Mouse (Mus musculus) urinary bladder, adult 2 months (tissue): ENCODE data around the gene Zw10. TPM values are rescaled to one million over a fixed set of nuclear protein-coding genes. Genes with fewer than 3 reads are reported as not detected.

Experiments
- DNase-seq: peaks from one replicate; pipeline ENCODE4 v3.0.0; 2022; ENCODE audit warnings: low spot score
- polyA plus RNA-seq: library from polyadenylated mRNA; depleted of rRNA; stranded (reverse); fragments of >200 nt; gene quantifications from 2 replicates; pipeline ENCODE4 v1.2.3, GENCODE M21; 2012; rRNA removed

The Zw10 gene
- 18.8 and 23.6 TPM in 2 replicates for polyA plus RNA-seq

DNA sequence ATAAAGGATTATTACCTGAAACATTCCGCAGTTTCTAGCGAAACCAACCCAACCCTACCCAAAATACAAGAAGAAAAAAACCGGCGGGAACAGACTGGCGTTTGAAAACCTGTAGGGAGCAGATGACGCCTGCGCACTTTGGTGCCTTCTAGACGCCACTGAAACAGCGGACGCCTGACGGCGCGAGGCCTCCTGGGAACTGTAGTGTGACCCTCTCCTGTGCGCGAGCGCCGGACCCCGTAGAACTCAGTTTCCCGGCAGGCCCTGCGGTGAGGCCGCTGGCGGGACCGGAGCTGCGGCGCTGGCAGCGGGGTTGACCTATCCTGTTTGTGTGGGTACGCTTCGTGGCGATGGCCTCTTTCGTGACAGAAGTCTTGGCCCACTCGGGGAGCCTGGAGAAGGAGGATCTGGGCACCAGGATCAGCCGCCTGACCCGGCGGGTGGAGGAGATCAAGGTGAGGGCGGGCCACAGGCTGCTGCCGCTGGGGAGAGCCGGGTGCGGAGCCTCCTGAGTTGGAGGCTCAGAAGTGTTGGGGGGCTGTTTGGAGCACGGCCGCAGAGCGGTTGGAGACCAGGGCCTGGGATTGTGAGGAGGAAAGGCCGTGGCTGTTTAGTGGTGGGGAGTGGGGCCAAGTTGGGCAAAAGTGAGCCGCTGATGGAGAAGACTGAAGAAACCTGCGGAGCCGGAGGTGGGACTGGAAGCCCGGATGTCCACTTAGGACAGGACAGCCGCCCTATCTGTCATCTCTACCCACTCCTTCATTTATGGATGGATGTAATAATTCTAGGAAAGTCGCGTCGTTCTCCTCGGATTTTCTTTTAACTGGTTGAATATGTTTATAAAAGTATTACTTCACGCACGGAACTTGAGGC, at the start of gene Zw10:
Gene Zw10, plus strand, starts transcription at position 281 of the 873 bp plus-strand sequence.
- peak; percentile 85 for DNase-seq

DNA sequence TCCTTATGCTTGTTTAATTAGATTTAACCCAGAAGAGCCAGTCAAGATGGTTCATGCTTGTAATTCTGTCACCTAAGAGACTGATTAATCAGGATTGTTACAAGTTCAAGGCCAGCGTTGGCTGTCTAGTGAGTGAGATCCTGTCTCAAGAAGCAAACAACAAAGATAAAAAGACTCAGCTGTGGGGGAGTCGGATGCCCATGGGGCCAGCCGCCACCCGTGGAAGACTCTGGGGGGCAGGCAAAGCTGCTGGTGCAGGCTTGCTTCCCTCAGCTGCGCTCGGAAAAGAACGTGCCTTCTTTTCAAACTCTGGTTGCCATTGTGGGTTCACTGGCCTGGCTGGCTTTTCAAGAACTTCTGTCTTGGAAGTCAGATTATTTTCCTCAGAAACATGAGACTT, 39.6 kb upstream of the Zw10 start:
- DNase-seq = no peak

DNA sequence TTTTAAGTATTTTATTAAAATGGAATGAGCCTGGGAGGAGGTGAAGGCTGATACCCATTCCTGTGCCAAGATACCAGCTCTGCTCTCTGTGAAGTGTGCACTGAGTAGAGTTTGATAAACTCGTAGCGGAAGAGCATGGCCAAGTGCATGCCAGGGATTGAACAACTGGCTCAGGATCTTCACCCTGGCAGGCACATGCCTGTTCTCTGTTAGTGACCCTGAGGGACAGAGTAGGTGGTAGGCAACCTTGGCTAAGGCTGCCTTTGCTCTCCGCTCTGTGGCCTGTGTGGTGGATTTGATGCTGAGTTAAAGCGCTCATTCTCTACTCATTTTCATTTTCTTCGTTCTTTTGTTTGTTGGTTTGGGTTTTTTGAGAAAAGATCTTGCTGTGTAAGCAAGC, 34.1 kb upstream of the Zw10 start:
- no peak for DNase-seq

DNA sequence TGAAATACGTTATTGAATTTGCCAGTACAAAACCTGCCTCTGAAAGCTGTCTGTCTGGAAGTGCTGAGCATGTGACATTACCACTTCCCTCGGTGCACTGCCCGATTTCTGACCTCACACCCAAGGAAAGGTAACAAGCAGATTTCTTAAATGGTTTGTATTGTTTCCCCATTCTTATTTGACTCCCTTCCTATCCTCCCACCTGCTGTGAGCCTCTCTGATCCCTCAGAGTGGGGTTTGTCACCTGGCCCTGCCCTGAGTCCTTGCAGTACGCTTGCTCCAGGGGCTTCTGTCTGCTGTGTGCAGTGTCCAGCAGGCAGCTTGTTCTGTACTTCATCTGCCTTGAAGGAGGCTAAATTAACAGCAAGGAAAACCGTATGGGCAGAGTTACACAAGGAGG, 31.5 kb upstream of the Zw10 start:
- no peak for DNase-seq

DNA sequence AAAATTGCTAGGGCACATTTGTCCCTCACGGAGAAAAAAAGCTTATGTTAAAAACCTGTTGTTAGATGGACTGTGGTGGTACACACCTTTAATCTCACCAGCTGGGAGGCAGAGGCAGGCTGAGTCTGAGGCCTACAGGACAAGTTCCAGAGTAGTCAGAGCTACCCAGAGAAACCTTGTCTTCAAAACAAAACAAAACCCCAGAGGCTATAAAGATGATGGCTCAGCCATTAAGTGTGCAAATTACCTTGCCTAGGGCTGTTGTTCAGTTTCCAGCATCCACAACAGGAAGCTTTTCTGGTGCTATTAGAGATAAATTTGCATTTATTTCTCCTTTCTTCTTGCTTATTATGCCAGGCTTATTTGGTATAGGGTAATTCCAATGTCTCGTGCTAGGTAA, 30.9 kb upstream of the Zw10 start:
- no peak for DNase-seq

DNA sequence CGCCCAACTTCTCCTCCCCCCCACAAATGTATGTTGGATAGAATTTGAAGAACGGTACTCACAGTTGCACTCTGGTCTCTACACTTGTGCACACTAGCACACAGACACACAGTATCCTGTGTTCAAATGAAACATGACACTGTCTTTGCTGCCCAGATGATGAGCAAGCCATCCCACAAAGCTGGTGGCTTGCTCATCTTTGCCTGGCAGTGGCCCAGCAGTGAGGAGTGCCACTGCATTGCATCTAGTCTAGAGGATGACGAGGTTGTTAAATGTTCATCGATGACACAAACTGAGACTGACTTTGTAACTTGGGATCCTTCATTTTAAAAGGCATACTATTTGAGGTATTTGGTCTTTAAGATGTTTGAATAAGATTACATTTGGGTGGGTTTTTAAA, 20.6 kb upstream of the Zw10 start:
- DNase-seq = no peak

DNA sequence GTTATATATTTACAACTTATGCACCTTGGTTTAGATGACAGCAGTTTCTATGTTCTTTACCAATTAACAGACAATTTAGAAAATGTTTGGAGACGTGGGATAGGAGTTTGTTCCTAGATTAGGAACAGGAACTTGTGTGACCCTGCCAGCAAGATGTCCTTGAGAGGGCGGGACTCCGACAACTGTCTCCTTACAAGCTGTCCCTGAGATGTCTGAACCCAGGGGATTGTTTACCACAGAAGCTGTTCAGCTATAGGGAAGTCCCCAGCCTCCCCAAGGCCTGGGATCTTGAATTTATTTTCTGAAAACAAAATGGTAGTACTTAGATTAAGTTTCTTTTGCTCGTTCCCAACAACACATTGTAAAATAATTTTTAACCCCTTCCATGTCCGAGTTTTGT, 4.5 kb upstream of the Zw10 start:
- DNase-seq = no peak

DNA sequence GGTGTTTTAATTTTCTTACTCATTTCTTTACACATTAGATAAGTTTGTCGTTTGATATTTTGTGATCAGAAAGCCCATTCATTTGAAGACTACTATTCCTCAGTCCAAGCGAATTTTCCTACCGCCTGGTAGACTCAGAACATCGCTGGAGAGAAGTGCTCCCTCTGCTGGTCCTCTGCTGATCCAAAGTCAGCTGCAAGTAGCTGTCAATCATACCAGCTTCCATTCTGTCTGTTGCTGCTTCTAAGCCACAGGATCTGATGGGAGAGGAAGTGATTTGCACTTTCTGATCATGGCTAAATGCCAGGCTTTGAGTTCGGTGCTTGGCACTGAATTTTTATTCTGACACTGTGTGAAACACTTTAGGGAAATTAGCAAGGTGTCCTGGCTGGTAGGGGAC, 4.1 kb upstream of the Zw10 start:
- no peak for DNase-seq

DNA sequence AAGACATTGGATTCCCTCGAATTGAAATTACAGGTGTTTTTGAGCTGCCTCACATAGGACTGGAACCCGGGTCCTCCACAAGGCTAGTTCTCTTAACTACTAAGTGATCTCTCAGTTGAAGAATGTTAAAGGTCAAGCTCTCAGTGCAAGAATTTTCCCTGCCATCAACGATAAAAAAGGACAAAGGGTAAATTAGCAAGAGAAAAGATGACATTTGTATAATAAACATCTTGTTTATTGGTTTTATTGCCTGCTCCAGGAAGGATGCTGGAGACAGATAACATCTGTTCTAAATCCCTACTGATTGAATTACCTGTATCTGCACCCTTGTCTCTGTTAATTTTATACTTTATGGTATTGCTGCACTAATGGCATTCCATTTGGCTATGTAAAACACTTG, 1.4 kb upstream of the Zw10 start:
- no peak for DNase-seq

DNA sequence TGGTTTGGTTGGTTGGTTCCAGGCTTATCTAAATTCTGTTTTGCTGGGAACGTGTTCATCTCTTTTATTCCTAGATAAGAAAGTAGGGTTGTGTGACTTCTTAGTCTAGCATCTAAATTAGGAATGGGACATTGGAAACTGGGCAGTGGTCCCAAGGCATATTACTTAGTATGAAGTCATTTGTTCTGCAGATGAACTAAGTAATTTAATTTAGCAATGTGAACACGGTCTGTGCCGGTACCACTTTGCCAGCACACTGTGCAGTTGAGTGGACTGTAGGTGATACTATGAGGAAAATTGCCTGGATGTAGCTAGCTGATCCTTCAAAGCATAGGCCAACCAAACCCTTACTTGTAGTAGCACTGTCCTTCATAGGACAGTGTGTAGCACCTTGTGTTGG, 21.4 kb downstream of the Zw10 start:
- DNase-seq = no peak

DNA sequence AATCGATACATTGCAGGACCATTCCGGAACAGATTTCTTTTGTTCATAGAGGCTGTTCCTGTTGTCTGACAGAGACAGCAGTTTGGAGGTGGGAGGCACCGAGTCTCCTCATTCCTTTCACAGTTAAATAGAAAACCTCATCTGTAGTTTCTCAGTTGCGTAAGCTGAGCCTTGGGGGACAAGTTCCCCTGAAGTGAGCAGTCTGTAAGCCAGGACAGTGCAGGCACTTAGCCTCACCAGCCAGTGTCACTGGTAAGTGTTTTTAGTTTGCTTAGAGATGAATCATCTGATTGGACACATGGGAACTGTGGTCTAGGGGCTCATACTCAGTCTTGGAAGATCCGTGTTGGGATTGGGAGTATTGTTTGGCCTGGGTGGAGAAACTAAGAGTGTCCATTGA, 25.7 kb downstream of the Zw10 start, which contains the start of gene Tmprss5:
Gene Tmprss5, plus strand, starts transcription at position 154 of the 400 bp plus-strand sequence.
- DNase-seq = no peak

DNA sequence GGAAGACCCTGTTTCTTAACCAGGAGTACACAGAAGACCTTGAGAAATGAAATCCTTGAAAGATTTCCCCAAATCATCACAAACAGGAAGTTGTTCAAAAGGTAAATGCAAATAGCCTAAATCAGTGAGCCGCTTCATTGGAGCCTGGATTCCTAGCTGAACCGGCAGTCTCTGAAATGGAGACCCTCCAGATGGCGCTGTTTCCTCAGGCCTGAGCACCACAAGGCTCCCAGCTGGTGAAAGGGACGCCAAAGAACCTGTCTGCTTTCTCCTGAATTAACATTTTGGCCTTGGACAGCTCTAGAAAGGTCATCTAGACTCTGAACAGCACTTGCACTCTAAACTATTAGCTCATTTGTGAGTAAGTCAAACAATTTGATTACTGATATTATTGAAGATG, 26.1 kb downstream of the Zw10 start:
- no peak for DNase-seq

DNA sequence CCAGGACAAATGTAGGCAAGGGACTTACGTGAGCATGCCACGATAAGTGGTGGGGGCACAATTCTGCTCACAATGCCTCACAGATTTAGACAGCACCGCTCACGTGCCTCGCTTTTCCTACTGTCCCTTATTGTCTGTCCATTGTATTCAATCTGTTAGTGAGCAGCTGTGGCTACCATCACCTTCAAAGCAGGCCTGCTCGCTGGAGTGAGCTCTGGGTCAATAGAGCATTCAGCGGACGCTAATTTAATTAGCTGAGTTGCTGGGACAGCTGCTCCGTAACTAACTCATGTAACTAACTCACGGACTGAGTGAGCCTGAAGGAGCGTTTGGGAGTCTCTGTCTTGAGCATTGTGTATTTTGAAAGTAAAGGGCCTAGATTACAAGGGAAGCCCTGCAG, 31.9 kb downstream of the Zw10 start:
- no peak for DNase-seq

DNA sequence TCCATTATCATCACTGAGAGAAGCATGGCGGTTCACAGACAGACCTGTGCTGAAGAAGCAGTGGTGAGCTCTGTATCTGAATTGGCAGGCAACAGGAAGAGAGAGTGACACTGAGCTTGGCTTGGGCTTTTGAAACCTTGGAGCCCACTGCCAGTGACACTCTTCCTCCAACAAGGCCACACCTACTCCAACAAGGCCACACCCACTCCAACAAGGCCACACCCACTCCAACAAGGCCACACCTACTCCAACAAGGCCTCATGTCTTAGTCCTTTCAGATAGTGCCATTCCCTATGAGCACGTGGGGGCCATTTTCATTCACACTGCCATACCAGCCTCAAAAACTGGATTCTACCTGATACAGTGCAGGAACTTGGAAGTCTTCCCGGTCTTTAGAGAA, 43.5 kb downstream of the Zw10 start:
- DNase-seq = no peak

DNA sequence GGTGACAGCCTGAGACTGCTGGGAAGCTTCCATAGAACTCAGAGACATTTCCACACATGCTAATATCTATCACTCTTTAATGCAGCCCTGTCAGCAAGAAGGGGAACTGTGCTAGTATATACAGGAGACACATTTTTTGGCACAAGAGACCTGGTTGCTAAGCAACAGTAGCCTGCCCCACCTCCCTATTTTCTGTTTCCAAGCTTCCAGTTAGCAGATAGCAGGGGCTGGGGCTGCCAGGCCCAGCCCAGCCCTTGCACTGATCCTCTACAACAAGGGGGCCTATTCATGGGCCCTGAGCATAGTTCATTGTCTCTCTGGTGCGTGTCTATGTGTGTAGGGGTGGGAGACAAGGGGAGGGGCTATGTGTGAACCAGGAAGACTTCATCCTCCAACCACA, 46.9 kb downstream of the Zw10 start:
- no peak for DNase-seq

DNA sequence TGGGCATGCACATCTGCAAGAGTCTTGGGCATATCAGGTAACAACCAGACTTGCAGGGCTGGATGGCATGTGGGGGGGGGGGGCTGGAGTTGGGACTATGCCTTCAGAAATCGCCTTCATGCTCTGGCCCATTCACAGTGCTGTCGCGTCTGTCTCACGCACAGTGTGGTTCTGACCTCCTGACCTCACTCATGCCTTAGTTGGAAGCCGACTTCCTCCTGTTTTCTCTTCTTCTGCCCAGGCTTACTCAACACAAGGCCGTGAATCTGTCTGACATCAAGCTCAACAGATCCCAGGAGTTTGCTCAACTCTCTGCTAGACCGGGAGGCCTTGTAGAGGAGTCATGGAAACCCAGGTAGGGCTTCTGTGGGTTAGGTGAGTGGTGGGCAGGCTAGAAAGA, 53.7 kb downstream of the Zw10 start:
- DNase-seq = no peak

DNA sequence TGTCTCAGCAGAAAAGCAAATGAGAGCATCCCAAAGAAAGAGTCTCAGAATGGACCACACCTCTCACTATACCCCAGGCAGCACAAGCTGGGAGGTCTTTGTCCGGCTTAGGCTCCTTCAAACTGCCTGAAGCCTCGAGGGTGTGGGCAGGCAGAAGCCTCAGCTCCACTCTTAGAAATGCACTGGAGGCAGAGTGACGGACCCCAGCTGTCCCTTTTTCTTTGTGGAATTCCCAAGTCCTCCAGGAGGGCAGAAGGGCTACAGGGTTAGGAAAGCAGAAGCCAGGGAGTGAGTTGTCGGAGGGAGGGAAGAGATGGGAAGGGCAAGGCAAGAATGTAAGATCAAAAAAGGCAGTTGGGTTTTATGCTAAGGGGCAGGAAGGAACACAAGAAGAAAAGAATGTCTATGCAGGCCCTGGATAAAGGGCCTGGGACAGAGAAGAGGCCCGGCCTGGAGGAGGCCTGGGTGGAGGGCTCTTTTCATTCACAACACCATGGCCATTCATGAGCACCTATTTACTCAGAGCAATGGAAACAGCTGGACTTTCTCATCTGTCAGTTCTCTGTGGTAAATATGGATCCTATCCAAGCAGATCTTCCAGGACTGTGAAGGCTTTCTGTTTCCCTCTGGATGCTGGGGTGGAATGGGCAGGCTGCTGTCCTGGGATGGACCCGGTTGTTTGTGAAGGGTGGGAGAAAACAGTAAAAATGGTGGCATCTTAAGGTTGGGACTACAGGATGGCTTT, 55.2 kb downstream of the Zw10 start:
- no peak for DNase-seq

DNA sequence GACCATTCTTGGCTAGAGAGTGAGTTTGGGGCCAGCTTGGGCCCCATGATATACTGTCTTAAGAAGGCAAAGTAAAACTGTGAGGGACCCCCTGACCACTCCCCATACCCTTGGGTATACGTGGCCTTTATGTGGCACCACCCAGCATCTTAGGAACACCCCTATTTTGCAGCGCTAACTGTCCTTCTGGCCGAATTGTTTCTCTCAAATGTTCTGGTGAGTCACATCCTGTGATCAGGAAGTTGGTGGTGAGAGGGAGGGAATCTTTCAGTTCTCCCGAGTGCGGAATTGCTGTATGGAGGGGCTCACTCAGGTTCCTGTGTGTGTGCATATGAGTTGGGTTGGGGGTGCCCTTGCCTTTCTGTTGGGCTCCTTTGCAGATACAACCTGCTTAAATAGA, 55.9 kb downstream of the Zw10 start:
- no peak for DNase-seq

DNA sequence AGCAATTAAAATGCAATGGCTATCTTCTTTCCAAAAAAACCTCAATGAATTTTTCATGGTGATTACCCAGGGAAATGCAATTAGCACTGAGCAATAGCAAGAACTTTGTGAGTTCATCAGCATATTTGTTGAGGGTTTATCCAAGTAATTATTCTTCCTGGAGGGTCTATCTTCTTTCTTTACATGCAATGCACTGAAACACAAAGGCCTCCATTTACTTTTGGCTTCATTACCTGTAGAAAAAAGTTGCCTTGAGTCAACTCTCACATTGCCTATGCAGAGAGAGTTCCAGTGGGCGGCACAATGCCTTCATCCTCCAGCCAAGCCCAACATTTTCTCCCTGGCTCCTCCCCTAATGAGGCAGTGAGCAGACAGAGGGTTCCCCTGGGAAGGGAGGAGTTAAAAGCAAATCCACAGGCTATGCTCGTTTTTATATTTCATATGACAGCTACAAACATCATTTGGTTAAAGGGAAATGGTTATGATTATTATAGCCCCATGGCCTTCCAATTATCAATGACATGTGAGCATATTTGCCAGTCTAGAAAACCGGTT, 62.9 kb downstream of the Zw10 start:
- no peak for DNase-seq

DNA sequence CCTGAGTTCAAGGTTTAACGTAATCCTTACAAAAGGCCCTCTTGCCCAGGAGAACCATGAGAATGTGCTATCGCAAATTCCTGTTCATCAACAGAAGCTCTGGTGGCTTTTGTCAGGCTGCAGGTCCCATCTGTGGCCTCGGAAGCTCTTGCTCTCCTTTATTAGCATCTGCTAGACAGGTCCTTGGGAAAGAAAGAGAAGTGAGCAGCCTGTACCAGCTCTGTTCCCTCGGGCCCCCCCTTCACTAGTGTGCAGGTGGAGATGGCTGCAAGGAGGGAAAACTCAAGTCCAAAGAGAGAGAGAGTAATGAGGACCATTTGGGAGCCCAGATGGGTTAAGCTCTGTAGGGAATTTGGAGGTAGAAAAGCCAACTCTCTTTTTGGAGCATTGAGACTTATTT, 64.3 kb downstream of the Zw10 start:
- no peak for DNase-seq

DNA sequence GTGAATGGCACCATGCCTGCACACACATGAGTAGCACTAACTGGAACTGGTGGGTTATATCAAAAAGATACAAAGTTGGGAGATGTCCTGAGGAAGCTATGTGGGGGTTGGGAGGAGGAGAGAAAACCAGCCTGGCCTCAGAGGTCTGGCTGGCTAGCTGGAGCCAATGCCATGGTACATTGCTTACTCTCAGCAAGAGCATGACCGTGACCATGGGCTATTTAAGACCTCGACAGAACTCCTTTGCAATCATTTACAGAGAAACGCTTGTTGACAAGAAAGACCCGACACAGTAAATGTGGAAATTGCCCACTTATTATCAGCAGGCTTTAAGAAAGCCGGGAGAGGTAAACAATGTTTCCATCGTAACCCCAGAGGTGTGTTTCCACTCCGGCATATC, 70.3 kb downstream of the Zw10 start:
- DNase-seq = no peak
